26 mouse cellular contexts compared by ENCODE assay signal in the genomic region with DNA sequence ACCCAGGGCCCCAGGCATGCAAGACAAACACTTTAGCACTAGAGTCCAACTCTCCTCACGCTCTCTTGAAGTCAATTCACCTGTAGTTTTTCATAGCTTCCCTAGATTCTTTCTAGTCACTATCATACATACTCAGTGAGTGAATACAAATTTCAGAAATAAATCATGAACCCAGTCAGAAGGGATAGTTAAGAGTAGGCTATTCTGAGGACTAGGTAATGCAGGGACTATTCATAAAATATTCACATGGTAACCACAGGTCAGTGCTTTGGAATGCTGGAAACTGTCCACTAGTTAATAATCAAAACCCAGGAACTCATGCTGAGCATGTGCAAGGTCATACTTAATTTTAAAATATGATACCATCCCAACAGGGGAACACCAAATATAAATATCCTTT. TPM values are rescaled to one million over a fixed set of nuclear protein-coding genes. Genes with fewer than 3 reads are reported as not detected.
DNase-seq lines count a peak whose midpoint lies in the region; TF ChIP-seq lines count a peak whose summit lies in the region.
"Had no signal": no experiment of that assay in that cellular context is flagged by ENCODE, and none has a peak within 500 bp of the region (broad histone marks: within the 10 kb centered on the region; RNA-seq: fewer than 3 reads in every experiment).

No protein-coding gene starts in this region.

- H3K27ac ChIP-seq in kidney, adult 2 months (ENCODE audit: insufficient read depth, low read depth, low read length): peak overlapping the region; percentile 56; the same call in 1 of the 2 replicates
- H3K27ac ChIP-seq in embryonic fibroblast, embryonic 13.5 days (ENCODE audit: insufficient read depth, low read length): peak overlapping the region; percentile 65; the same call in 1 of the 2 replicates
- H3K27ac ChIP-seq: embryonic facial prominence, embryonic 10.5 days; embryonic facial prominence, embryonic 12.5 days; forebrain, embryonic 10.5 days; forebrain, embryonic 12.5 days had no signal

- no peaks in the 10 kb centered on the region for H3K27me3 ChIP-seq in kidney, adult 2 months (replicated peaks; ENCODE audit: control insufficient read depth, insufficient read depth, low read length)
- H3K27me3 ChIP-seq: embryonic facial prominence, embryonic 12.5 days; forebrain, embryonic 12.5 days had no signal

- H3K36me3 ChIP-seq in kidney, adult 2 months (ENCODE audit: control insufficient read depth, insufficient read depth, low read length): no peaks in the 10 kb centered on the region
- H3K36me3 ChIP-seq: embryonic facial prominence, embryonic 10.5 days; embryonic facial prominence, embryonic 12.5 days; forebrain, embryonic 10.5 days; forebrain, embryonic 12.5 days had no signal

- H3K4me3 ChIP-seq in kidney, adult 2 months (ENCODE audit: insufficient read depth, low read depth, low read length): no peak overlapping the region
- H3K4me3 ChIP-seq in embryonic fibroblast, embryonic 13.5 days (ENCODE audit: insufficient read depth, low read length): no peak overlapping the region
- H3K4me3 ChIP-seq: embryonic facial prominence, embryonic 10.5 days; embryonic facial prominence, embryonic 12.5 days; erythroblast, embryonic 14.5 days; forebrain, embryonic 10.5 days; forebrain, embryonic 12.5 days had no signal

- 62% methylated on average over 1 of the region's 1 CpGs for WGBS in kidney, adult 2 months

- peak; percentile 41 for DNase-seq in kidney, adult 2 months
- DNase-seq in kidney, adult 18-20 months: no peak
- DNase-seq in 3T3-L1 (ENCODE audit: low read depth, low spot score): peak; percentile 10
- DNase-seq in adipocyte (ENCODE audit: low spot score): no peak
- DNase-seq: adrenal gland, adult 2 months; adrenal gland, postnatal 10 days; adrenal gland, postnatal 25 days; cerebellum, adult 11 months; cerebellum, adult 18-20 months; cerebellum, adult 8-10 months; cerebellum, adult 9-11 months; cerebellum, postnatal 25 days had no signal

- no peak for TF ChIP-seq CTCF in kidney, adult 2 months (conservative IDR thresholded peaks at IDR 0.05; ENCODE audit: insufficient read depth, insufficient read length, low read depth, low read length)
- TF ChIP-seq CTCF in embryonic fibroblast, embryonic 13.5 days (IDR thresholded peaks at IDR 0.05; ENCODE audit: borderline replicate concordance, insufficient read depth, low read length): no peak

- no peaks in the 10 kb centered on the region for H3K4me1 ChIP-seq in kidney, adult 2 months (ENCODE audit: control insufficient read depth, insufficient read depth, low read length)
- no peaks in the 10 kb centered on the region for H3K4me1 ChIP-seq in embryonic fibroblast, embryonic 13.5 days (ENCODE audit: control insufficient read depth, insufficient read depth, low read length)
- H3K4me1 ChIP-seq: embryonic facial prominence, embryonic 10.5 days; embryonic facial prominence, embryonic 12.5 days; forebrain, embryonic 10.5 days; forebrain, embryonic 12.5 days had no signal

- no peak for TF ChIP-seq POLR2A in kidney, adult 2 months (IDR thresholded peaks at IDR 0.05; ENCODE audit: low read depth, low read length)
- TF ChIP-seq POLR2A in embryonic fibroblast, embryonic 13.5 days (IDR thresholded peaks at IDR 0.05; ENCODE audit: low read depth, low read length): no peak

RNA-seq across cellular contexts. Expression of gene Gm21830, which starts 9.3 kb away (rescaled TPM):
- polyA plus RNA-seq in kidney, adult 2 months (2012; rRNA removed): not detected in 2 replicates
- polyA plus RNA-seq in embryonic fibroblast, embryonic 13.5 days (2011; ENCODE audit: insufficient read length, low read depth, missing spikeins): not detected in 2 replicates
- polyA plus RNA-seq: activated CD4-positive, CD25-positive, alpha-beta regulatory T cell, adult 4 months; adrenal gland, adult 2 months; brain, embryonic 14.5 days; C2C12; cortical plate, adult 2 months; embryonic facial prominence, embryonic 10.5 days; embryonic facial prominence, embryonic 12.5 days; embryonic facial prominence, embryonic 14.5 days; erythroblast, embryonic 14.5 days; forebrain, embryonic 10.5 days; forebrain, embryonic 12.5 days; forebrain, embryonic 14.5 days; forebrain, embryonic 16.5 days; frontal cortex, adult 2 months had no signal

RNA-seq across cellular contexts. Expression of gene Gm26727, which starts 10.2 kb away (rescaled TPM):
- not detected in 2 replicates for polyA plus RNA-seq in kidney, adult 2 months (2012; rRNA removed)
- not detected in 2 replicates for polyA plus RNA-seq in embryonic fibroblast, embryonic 13.5 days (2011; ENCODE audit: insufficient read length, low read depth, missing spikeins)
- polyA plus RNA-seq: activated CD4-positive, CD25-positive, alpha-beta regulatory T cell, adult 4 months; adrenal gland, adult 2 months; brain, embryonic 14.5 days; C2C12; cortical plate, adult 2 months; embryonic facial prominence, embryonic 10.5 days; embryonic facial prominence, embryonic 12.5 days; embryonic facial prominence, embryonic 14.5 days; erythroblast, embryonic 14.5 days; forebrain, embryonic 10.5 days; forebrain, embryonic 12.5 days; forebrain, embryonic 14.5 days; forebrain, embryonic 16.5 days; frontal cortex, adult 2 months had no signal

RNA-seq across cellular contexts. Expression of gene Xirp2, which starts 23.0 kb away (rescaled TPM):
- polyA plus RNA-seq in kidney, adult 2 months (2012; rRNA removed): 0.77 TPM in 1 of 2 replicates, not detected in the other
- not detected in 2 replicates for polyA plus RNA-seq in embryonic fibroblast, embryonic 13.5 days (2011; ENCODE audit: insufficient read length, low read depth, missing spikeins)
- polyA plus RNA-seq: activated CD4-positive, CD25-positive, alpha-beta regulatory T cell, adult 4 months; adrenal gland, adult 2 months; brain, embryonic 14.5 days; C2C12; embryonic facial prominence, embryonic 10.5 days; erythroblast, embryonic 14.5 days; forebrain, embryonic 10.5 days; forebrain, embryonic 12.5 days; forebrain, embryonic 14.5 days; forebrain, embryonic 16.5 days had no signal

Comparison
In these comparisons a context has a peak if more than half of its experiments do, and no peak if none do; other contexts are left out.
1. DNase-seq: peak in kidney, adult 2 months (single experiment) and 3T3-L1 (single experiment); none in kidney, adult 18-20 months (single experiment) and adipocyte (single experiment).